Mouse (Mus musculus) gastrocnemius, postnatal 36 days (tissue): Measurements from ENCODE around the gene Emb. TPM values are rescaled to one million over a fixed set of nuclear protein-coding genes. Genes with fewer than 3 reads are reported as not detected.
A peak's percentile ranks its signal among the peaks of the same experiment; 100 is the strongest.

Experiments used
- DNase-seq, 2 experiments: peaks; one replicate each; pipeline ENCODE4 v3.0.0; 2022
- intact Hi-C: fragments of 180-260 bp; cut with DNase I; formaldehyde crosslinking; loops from one replicate; pipeline ENCODE4 v1.15.1; 2025
- total RNA-seq, 2 experiments: library from RNA; stranded (reverse); gene quantifications; 2 replicates each; pipeline ENCODE4 v1.2.3; 2021

Gene Emb
- total RNA-seq, 2 experiments from 2014 or later = 8.0 to 11.1 TPM

DNA sequence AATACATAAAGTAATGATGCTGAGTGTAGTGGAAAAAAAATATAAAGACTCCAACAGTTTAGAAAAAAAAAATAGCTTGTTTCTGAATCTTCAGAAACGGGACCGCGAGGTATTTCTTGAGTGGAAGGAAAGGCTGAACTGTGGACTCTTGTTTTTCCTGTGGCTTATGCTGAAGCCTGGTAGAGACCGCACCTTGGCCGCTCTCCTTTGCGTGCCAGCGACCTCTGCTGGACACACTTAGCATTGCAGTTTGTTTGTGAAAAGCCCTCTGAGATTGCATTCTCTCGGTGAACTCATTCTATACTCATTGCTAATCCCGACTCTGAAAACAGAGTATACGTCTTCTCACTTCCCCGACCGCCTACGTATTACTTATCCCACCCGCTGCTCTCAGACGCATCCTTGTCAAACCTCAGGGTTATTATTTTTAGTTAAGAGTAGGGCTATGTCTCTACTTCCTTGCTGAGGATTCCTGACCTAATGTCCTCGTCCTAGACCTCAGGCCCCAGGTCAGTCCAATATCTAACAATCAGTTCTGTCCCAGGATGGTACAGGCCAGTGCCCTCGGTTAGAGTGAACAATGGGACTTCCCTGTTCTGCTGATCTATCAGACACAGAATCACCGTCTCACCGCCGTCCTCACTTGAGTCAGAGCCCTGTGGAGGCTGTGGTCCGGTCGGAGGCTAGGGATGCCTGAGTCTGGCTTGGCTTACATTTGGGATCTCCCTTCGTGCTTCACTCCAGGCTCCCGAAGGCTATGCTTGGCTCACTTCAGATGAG is 103.3 kb downstream of the Emb start:
- intact Hi-C loops = no loop called here
- DNase-seq = peak; percentile 22 to 58

Other genes with a start within 250 kb of the Emb start
- 10 to 100 TPM; 12.3 to 14.3 TPM for gene Parp8, start 183.0 kb upstream of the Emb start, total RNA-seq
- not detected for gene Gm17509, start 12.5 kb downstream of the Emb start, total RNA-seq